Mouse (Mus musculus) colon, adult 2 months (tissue): ENCODE data around the gene Olfr1111. TPM values are rescaled to one million over a fixed set of nuclear protein-coding genes. Genes with fewer than 3 reads are reported as not detected.

Source experiments
- polyA plus RNA-seq: library from polyadenylated mRNA; depleted of rRNA; stranded (reverse); fragments of >200 nt; gene quantifications from 2 replicates; pipeline ENCODE4 v1.2.3, GENCODE M21; 2012; rRNA removed

Gene Olfr1111
- polyA plus RNA-seq = not detected in 2 replicates

GRCm38 (mm10) chr2:87152524-87152923, at the start of gene Olfr1111:
TSS of gene Olfr1111 (minus strand) at chr2:87152624.

GRCm38 (mm10) chr2:87187498-87187897, 35.1 kb upstream of the Olfr1111 start, which contains the start of gene Olfr1112:
TSS of gene Olfr1112 (plus strand) at chr2:87187798.

GRCm38 (mm10) chr2:87140200-87140599, 12.2 kb downstream of the Olfr1111 start, which contains the start of gene Olfr1110:
TSS of gene Olfr1110 (minus strand) at chr2:87140300.

GRCm38 (mm10) chr2:87114467-87114866, 38.0 kb downstream of the Olfr1111 start, which contains the start of gene Olfr259:
TSS of gene Olfr259 (minus strand) at chr2:87114567.

Other genes starting within 250 kb of the Olfr1111 start
- not detected in 2 replicates for gene Olfr1098, start 228.1 kb downstream of the Olfr1111 start, polyA plus RNA-seq
- not detected in 2 replicates for gene Olfr1099, start 191.9 kb downstream of the Olfr1111 start, polyA plus RNA-seq
- gene Olfr1100, start 172.7 kb downstream of the Olfr1111 start, polyA plus RNA-seq = not detected in 2 replicates
- not detected in 2 replicates for gene Olfr1101, start 161.4 kb downstream of the Olfr1111 start, polyA plus RNA-seq
- not detected in 2 replicates for gene Olfr1102, start 154.2 kb downstream of the Olfr1111 start, polyA plus RNA-seq
- not detected in 2 replicates for gene Olfr1104, start 125.5 kb downstream of the Olfr1111 start, polyA plus RNA-seq
- not detected in 2 replicates for gene Olfr1105, start 116.1 kb downstream of the Olfr1111 start, polyA plus RNA-seq
- gene Olfr1106, start 100.4 kb downstream of the Olfr1111 start, polyA plus RNA-seq = not detected in 2 replicates
- gene Olfr1107, start 76.8 kb downstream of the Olfr1111 start, polyA plus RNA-seq = not detected in 2 replicates
- not detected in 2 replicates for gene Olfr1109, start 56.6 kb downstream of the Olfr1111 start, polyA plus RNA-seq
- not detected in 2 replicates for gene Olfr259, start 38.1 kb downstream of the Olfr1111 start, polyA plus RNA-seq
- not detected in 2 replicates for gene Olfr1110, start 12.3 kb downstream of the Olfr1111 start, polyA plus RNA-seq
- not detected in 2 replicates for gene Olfr1112, start 35.2 kb upstream of the Olfr1111 start, polyA plus RNA-seq
- gene Olfr1113, start 56.3 kb upstream of the Olfr1111 start, polyA plus RNA-seq = not detected in 2 replicates
- gene Olfr1115, start 95.4 kb upstream of the Olfr1111 start, polyA plus RNA-seq = not detected in 2 replicates
- gene Olfr1116, start 114.9 kb upstream of the Olfr1111 start, polyA plus RNA-seq = not detected in 2 replicates
- gene Olfr1118, start 155.0 kb upstream of the Olfr1111 start, polyA plus RNA-seq = not detected in 2 replicates
- not detected in 2 replicates for gene Olfr1120, start 202.2 kb upstream of the Olfr1111 start, polyA plus RNA-seq
- not detected in 2 replicates for gene Olfr1121, start 217.3 kb upstream of the Olfr1111 start, polyA plus RNA-seq
- not detected in 2 replicates for gene Olfr1122, start 233.2 kb upstream of the Olfr1111 start, polyA plus RNA-seq